Mouse (Mus musculus) small intestine, adult 2 months (tissue): Measurements from ENCODE around the gene Slx4ip. TPM values are rescaled to one million over a fixed set of nuclear protein-coding genes. Genes with fewer than 3 reads are reported as not detected.
A peak's percentile ranks its signal among the peaks of the same experiment; 100 is the strongest.
"Not testable (repeated sequence)": the region's sequence is repeated elsewhere in the genome, so short reads cannot be mapped to it uniquely, and the experiment has no call there.

Experiments
- H3K27ac ChIP-seq: fragments of 200-500 bp; 2 replicates; pipeline ENCODE4 v1.5.1; 2012; ENCODE audit warnings: low read depth, low read length, control low read depth, inconsistent platforms; ENCODE audit not compliant: insufficient read depth
- H3K27me3 ChIP-seq: fragments of 200-500 bp; 2 replicates; pipeline ENCODE4 v1.6.1; 2012; ENCODE audit warnings: mild to moderate bottlenecking, moderate library complexity, low read length, inconsistent platforms; ENCODE audit not compliant: control insufficient read depth, insufficient read depth
- H3K36me3 ChIP-seq: fragments of 200-500 bp; 2 replicates; pipeline ENCODE4 v1.6.1; 2012; ENCODE audit warnings: mild to moderate bottlenecking, low read length, control low read depth, inconsistent platforms; ENCODE audit not compliant: control insufficient read depth, insufficient read depth
- H3K4me1 ChIP-seq: fragments of 200-500 bp; 2 replicates; pipeline ENCODE4 v1.6.1; 2012; ENCODE audit warnings: low read length, inconsistent platforms, mixed read lengths; ENCODE audit not compliant: control insufficient read depth, insufficient read depth, insufficient read length
- H3K4me3 ChIP-seq: fragments of 200-500 bp; 2 replicates; pipeline ENCODE4 v1.5.1; 2012; ENCODE audit warnings: low read depth, mild to moderate bottlenecking, control low read depth, inconsistent platforms, low read length, moderate library complexity
- CTCF ChIP-seq: fragments of 200-500 bp; IDR thresholded peaks from 2 replicates; pipeline ENCODE4 v1.5.1; 2012; ENCODE audit warnings: low read depth, mild to moderate bottlenecking, control low read depth, inconsistent platforms, low read length, moderate library complexity, mixed read lengths; ENCODE audit not compliant: insufficient replicate concordance, insufficient read length; ENCODE audit errors: extremely low read depth
- POLR2A ChIP-seq: fragments of 200-500 bp; IDR thresholded peaks from 2 replicates; pipeline ENCODE4 v1.6.1; 2012; ENCODE audit warnings: low read depth, mild to moderate bottlenecking, control low read depth, inconsistent platforms, low read length, moderate library complexity
- WGBS: fragments of 180-500 bp; shearing (Covaris S2); methylation state at CpG from one replicate; pipeline ENCODE4 v1.1.7; 2018; 5-methylcytosine and 5-hydroxymethylcytosine counted together
- polyA plus RNA-seq: library from polyadenylated mRNA; depleted of rRNA; stranded (reverse); fragments of >200 nt; gene quantifications from 2 replicates; pipeline ENCODE4 v1.2.3, GENCODE M21; 2012; rRNA removed

Slx4ip gene
- 0.22 and 0.32 TPM in 2 replicates for polyA plus RNA-seq

DNA sequence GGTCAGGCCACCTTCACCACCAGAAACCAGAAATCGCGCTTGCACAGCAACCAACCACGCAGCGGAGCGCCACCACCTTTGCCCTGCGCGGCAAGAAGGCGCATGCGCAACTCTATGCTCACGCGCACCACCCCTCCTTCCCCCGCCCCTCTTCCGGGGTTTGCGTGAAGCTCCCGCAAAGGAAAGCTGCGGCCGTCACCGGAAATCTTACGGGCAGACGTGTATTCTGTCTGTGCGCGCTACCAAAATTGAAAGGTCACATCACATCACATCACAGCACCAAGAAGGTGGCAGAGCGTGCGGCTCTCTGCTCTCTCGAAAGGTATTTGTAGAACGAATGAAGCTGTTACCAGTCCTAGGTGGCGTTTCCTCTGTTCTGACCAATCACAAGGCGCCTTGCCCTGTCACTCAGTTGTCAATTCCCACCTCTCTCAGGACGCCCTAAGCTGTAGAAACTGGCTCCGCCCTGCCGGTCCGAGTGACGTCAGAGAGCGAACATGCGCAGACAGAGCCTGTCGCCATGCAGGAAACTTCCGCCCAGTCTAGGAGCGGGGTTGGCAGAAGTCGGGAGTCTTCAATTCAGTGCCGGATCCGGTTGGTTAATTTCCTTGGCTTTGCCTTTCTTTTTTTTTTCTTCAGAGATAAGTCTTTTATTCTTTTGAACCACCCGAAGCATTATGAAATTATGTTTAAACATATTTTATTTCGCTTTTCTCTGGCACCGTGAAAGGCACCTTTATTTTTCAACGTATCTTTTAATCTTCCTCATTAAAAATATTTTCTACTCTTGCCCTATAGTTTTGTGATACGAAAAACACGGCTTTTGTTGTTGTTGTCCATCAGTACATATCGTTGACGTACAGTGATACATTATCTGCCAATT, at the start of gene Slx4ip, which contains the start of the genes AL731706.1 and Mkks:
TSS of gene Slx4ip (plus strand) at position 151 of the 883 bp plus-strand sequence.
TSS of gene AL731706.1 (minus strand) at position 322 of the 883 bp plus-strand sequence.
TSS of gene Mkks (minus strand) at position 322 of the 883 bp plus-strand sequence.
- Histone ChIP-seq H3K4me1 (peaks cover 8% of the 10 kb centered on the region; the same call in 1 of the 2 replicates), H3K27ac (peak within 1 kb of the TSS; percentile 97), H3K36me3 (no peaks in the 10 kb centered on the region), H3K27me3 (no peaks in the 10 kb centered on the region), H3K4me3 (peak within 1 kb of the TSS; percentile 83)
- under 1% methylated on average over 49 of the region's 49 CpGs for WGBS
- TF ChIP-seq CTCF (no peak), POLR2A (peak; percentile 47)

DNA sequence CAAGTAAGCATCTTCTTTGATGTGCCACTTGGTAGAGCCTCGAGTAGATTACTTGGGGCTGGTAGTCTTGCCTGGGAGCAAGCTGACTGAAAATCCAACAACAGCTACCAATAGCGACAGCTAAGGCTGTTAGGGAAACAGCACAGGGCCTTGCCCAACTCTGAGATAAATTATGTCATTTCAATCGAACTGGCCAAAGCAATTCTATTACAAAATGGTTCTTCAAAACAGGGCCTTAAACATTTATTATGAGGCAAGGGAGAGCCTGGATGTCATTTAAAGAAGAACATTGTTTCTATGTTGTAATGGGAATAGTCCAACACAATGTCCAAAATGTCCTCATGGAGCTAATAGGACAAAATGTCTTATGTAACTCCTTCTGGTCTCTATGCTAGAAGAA, 40.7 kb upstream of the Slx4ip start:
- no peak overlapping the region for H3K27ac ChIP-seq
- 67% methylated on average over 3 of the region's 3 CpGs for WGBS
- TF ChIP-seq CTCF (no peak), POLR2A (no peak)
- H3K36me3 ChIP-seq = no peaks in the 10 kb centered on the region
- H3K27me3 ChIP-seq = no peaks in the 10 kb centered on the region
- H3K4me3 ChIP-seq = no peak overlapping the region
- H3K4me1 ChIP-seq = peaks cover 8% of the 10 kb centered on the region; the same call in 1 of the 2 replicates

DNA sequence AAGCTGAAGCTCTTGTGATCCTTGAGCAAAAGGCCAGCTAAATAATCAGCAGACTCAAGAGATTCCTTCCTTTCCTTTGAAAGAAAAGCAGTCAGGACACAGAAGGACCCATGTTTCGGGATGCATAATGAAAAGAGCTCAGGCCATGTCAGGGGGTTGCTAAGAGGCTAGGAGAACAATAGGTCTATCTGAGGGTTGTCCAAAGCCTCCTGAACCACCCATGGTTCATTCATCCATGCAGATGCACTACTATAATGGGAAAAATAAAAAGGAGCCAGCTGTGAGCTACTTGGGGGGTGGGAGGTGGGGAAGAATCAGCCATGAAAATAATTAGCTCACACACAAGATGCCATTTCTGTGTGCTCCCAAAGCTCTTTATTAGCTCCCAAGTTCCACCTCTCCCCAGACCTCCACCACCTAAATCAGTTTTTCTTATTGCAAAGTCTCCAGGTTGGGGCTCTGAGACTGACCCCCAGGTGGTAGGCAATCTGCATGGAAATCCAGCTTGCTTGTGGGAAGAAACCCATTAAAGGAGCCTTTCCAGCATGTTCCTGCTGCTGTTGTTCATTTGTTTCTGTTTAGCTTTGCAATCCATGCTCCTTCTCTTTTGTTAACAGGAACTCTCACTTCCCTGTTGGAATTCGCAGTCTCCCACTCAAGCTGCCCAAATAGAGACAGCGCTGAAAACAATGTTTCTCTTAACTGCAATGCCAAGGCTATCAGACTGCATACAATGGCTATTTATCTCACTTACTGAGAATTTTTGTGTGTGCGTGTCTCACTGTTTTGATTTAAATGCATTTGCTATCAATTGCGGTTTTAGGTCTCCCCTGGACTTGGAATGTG, 36.3 kb upstream of the Slx4ip start:
- H3K4me3 ChIP-seq = no peak overlapping the region
- H3K36me3 ChIP-seq = no peaks in the 10 kb centered on the region
- WGBS = 77% methylated on average over 5 of the region's 5 CpGs
- H3K27ac ChIP-seq = no peak overlapping the region
- TF ChIP-seq POLR2A (no peak), CTCF (no peak)
- H3K4me1 ChIP-seq = no peaks in the 10 kb centered on the region
- H3K27me3 ChIP-seq = no peaks in the 10 kb centered on the region

DNA sequence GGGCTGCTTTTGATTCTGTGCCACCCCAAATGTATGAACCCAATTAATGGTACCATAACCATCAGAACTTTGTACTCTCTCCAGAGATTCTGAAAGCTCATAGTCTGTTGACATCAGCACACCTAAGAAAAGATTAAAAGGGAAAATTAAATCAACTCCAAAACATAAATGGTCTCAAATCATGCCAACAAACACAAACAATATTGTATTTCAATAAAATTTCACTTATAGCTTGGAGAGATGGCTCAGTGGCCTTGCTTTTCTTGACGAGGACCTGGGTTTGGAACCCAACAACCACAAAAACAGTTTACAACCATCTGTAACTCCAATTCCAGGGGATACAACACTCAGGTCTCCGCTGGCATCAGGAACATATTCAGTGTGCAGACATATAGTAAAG, 5.4 kb upstream of the Slx4ip start, which contains the start of gene AL731706.2:
TSS of gene AL731706.2 (minus strand) at position 101 of the 400 bp plus-strand sequence.
- Histone ChIP-seq H3K4me1 (peaks cover 6% of the 10 kb centered on the region; the same call in 1 of the 2 replicates), H3K27me3 (no peaks in the 10 kb centered on the region), H3K4me3 (no peak within 1 kb of the TSS), H3K36me3 (peaks cover 32% of the 10 kb centered on the region), H3K27ac (no peak within 1 kb of the TSS)
- TF ChIP-seq CTCF (no peak), POLR2A (no peak)
- 97% methylated on average over 2 of the region's 2 CpGs for WGBS

DNA sequence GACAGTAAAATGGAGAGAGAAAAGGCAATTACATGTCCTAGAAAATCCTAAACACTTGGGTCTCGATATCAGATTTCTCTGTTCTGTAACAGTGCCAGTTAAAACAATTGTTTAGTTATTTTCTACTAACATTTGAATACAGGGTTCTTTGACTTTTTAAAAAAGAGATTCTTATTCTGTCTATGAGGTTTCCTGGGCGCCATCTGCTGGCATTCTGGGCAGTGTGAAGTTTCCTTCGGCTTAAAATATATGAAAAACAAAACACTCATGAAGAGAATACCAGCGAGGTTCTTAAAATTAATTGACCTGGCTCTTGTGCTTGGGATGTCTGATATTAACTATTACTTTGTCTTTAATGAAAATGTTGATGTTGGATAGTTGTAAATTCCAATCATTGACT, 4.2 kb upstream of the Slx4ip start:
- Histone ChIP-seq H3K27me3 (no peaks in the 10 kb centered on the region), H3K27ac (no peak overlapping the region), H3K36me3 (peaks cover 22% of the 10 kb centered on the region), H3K4me3 (no peak overlapping the region), H3K4me1 (peaks cover 6% of the 10 kb centered on the region; the same call in 1 of the 2 replicates)
- WGBS = 49% methylated on average over 4 of the region's 4 CpGs
- TF ChIP-seq POLR2A (no peak), CTCF (no peak)

DNA sequence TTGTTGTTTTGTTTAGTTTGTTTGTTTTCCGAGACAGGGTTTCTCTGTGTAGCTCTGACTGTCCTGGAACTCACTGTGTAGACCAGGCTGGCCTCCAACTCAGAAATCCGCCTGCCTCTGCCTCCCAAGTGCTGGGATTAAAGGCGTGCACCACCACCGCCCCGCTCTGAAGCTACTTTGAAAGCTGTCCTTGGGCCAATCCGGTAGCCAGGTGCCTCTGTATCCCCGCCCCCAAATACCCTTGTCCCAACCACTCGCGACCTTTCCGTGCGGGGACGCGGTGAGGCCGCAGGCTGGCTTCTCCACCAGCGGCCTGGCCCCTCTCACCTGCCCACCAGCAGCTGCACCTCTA, 326 bp upstream of the Slx4ip start:
- not testable (repeated sequence) for H3K27me3 ChIP-seq, H3K4me1 ChIP-seq, H3K36me3 ChIP-seq
- H3K4me3 ChIP-seq = peak overlapping the region; percentile 81
- peak overlapping the region; percentile 97 for H3K27ac ChIP-seq
- 5% methylated on average over 15 of the region's 15 CpGs for WGBS

DNA sequence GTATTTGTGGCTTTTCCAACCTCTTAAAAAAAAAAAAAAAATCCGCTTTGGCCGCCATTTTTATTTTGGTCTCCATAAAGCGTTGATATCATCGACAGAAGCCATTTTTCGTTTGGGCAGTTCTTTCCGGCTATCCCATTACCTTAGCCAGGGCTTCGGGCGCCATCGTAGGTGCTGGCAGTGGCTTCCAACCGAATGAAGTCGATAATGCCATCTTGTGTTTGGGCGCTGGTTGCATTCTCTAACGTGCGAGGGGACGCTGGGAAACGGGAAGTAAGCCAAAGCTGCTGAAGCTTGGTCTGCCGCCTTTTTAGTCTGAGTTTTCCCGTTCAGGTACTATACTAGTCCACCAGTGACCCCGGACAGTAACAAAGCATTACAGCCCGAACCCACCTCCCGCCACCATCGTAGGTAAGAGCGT, 943 bp downstream of the Slx4ip start:
- no peaks in the 10 kb centered on the region for H3K36me3 ChIP-seq
- peaks cover 9% of the 10 kb centered on the region; the same call in 1 of the 2 replicates for H3K4me1 ChIP-seq
- H3K4me3 ChIP-seq = peak overlapping the region; percentile 83
- under 1% methylated on average over 23 of the region's 23 CpGs for whole genome bisulfite sequencing
- TF ChIP-seq CTCF = no peak
- TF ChIP-seq POLR2A = peak; percentile 39; the same call in 1 of the 2 replicates
- H3K27ac ChIP-seq = peak overlapping the region; percentile 75
- H3K27me3 ChIP-seq = no peaks in the 10 kb centered on the region
